Mouse (Mus musculus): ENCODE data around the gene Maats1.

DNA sequence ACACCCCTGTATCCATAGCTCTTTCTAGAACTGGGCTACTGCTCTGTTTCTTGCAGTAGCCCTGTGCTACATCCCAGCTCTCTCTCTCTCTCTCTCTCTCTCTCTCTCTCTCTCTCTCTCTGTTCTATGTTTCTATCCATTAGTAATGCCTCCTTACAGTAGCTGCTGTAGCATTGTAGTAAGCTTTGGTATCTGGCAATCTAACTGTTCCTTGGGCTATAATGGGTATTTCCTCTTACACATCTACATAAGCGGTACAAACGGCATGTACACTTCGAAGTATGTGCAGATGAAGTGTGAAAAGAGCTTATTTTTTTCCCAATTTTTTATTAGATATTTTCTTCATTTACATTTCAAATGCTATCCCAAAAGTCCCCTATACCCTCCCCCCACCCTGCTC lies 38.0 kb upstream of the Maats1 start:
- TF ChIP-seq GATA1 (IDR thresholded peaks at IDR 0.05; ENCODE audit: borderline replicate concordance, low read length), result no peak
- TF ChIP-seq FLI1 (IDR thresholded peaks at IDR 0.05; ENCODE audit: low read length), result no peak
